Mouse (Mus musculus) kidney, embryonic 14.5 days (tissue): ENCODE measurements around the gene Rgs19. TPM values are rescaled to one million over a fixed set of nuclear protein-coding genes. Genes with fewer than 3 reads are reported as not detected.

Experiments
- ATAC-seq: fragments of 200-750 bp; cut with Nextera tagmentation; 2 replicates; pipeline ENCODE4 v1.8.0; 2017; ENCODE audit warnings: moderate number of reproducible peaks, mild to moderate bottlenecking, moderate TSS enrichment, moderate library complexity; ENCODE audit not compliant: low FRiP score, low TSS enrichment
- H3K27ac ChIP-seq: fragments of 300-500 bp; sonication (generic); 2 replicates; pipeline ENCODE4 v1.5.1; 2014; ENCODE audit warnings: low read depth, mild to moderate bottlenecking, low read length, moderate library complexity, mixed read lengths
- H3K27me3 ChIP-seq: fragments of 300-500 bp; sonication (generic); 2 replicates; pipeline ENCODE4 v1.6.1; 2014; ENCODE audit warnings: mild to moderate bottlenecking, low read length; ENCODE audit not compliant: control insufficient read depth, insufficient read depth
- H3K36me3 ChIP-seq: fragments of 300-500 bp; sonication (generic); 2 replicates; pipeline ENCODE4 v1.6.1; 2014; ENCODE audit warnings: low read length, mixed read lengths; ENCODE audit not compliant: control insufficient read depth, insufficient read depth
- H3K4me1 ChIP-seq: fragments of 300-500 bp; sonication (generic); 2 replicates; pipeline ENCODE4 v1.6.1; 2014; ENCODE audit warnings: low read length, mixed read lengths; ENCODE audit not compliant: control insufficient read depth, insufficient read depth
- H3K4me2 ChIP-seq: fragments of 300-500 bp; sonication (generic); replicated peaks from 2 replicates; pipeline ENCODE4 v1.6.1; 2014; ENCODE audit warnings: low read depth, mild to moderate bottlenecking, low read length
- H3K4me3 ChIP-seq: fragments of 300-500 bp; sonication (generic); 2 replicates; pipeline ENCODE4 v1.5.1; 2014; ENCODE audit warnings: mild to moderate bottlenecking, low read length
- H3K9ac ChIP-seq: fragments of 300-500 bp; sonication (generic); 2 replicates; pipeline ENCODE4 v1.6.1; 2014; ENCODE audit warnings: low read depth, mild to moderate bottlenecking, low read length, moderate library complexity
- H3K9me3 ChIP-seq: fragments of 300-500 bp; sonication (generic); 2 replicates; pipeline ENCODE4 v1.6.1; 2016; ENCODE audit warnings: low read length; ENCODE audit not compliant: control insufficient read depth
- WGBS: fragments of 180-500 bp; shearing (Covaris S2); extraction: QIAGEN DNeasy Blood & Tissue Kit; methylation state at CpG from one replicate; pipeline ENCODE4 v1.1.7; 2014; 5-methylcytosine and 5-hydroxymethylcytosine counted together
- polyA plus RNA-seq: library from polyadenylated mRNA; unstranded; fragments of >200 nt; fragmentation: Nextera tagmentation; extraction: Ambion mirVana; gene quantifications from 2 replicates; pipeline ENCODE4 v1.2.1, GENCODE M21; 2014

The Rgs19 gene
- polyA plus RNA-seq, 1 experiment from 2014 or later, result 70.8 TPM

DNA sequence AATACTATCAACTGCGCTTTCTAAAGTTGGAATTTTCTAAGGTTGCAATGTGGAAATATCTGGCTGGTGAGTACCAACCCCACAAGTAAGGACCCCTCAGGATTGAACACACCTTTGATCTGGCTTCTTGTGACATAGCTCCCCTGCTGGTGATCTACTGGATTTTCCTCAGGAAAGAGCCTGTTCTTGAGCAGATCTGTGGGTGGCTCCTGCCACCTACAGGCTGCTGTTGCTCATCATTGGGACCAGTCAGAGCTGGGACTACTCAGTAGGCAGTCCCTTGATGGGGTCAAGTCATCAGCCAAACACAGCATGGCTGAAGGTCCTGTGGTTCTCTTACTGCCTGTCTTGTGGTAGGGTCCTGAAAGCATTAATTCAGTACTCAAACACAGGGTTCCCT lies 15.0 kb downstream of the Rgs19 start:
- WGBS, result 30% methylated on average over 1 of the region's 1 CpGs
- Histone ChIP-seq H3K9ac (no peak overlapping the region), H3K27ac (no peak overlapping the region), H3K36me3 (no peaks in the 10 kb centered on the region), H3K4me3 (no peak overlapping the region), H3K9me3 (no peaks in the 10 kb centered on the region), H3K4me2 (no peak overlapping the region), H3K27me3 (peaks cover under 1% of the 10 kb centered on the region; the same call in 1 of the 2 replicates), H3K4me1 (peaks cover 12% of the 10 kb centered on the region; the same call in 1 of the 2 replicates)
- peak; percentile 77 for ATAC-seq

GRCm38 (mm10) chr2:181677755-181678098 lies 16.1 kb downstream of the Rgs19 start:
- H3K9me3 ChIP-seq, result no peaks in the 10 kb centered on the region
- H3K9ac ChIP-seq, result no peak overlapping the region
- no peak overlapping the region for H3K4me2 ChIP-seq
- 0 out of 2 replicates have a peak overlapping the region, but pooled peaks have one; percentile 24 for H3K27ac ChIP-seq
- H3K4me1 ChIP-seq, result peaks cover 15% of the 10 kb centered on the region
- no peaks in the 10 kb centered on the region for H3K36me3 ChIP-seq
- H3K4me3 ChIP-seq, result no peak overlapping the region
- H3K27me3 ChIP-seq, result peaks cover 10% of the 10 kb centered on the region
- ATAC-seq, result no peak
- WGBS, result 58% methylated on average over 3 of the region's 3 CpGs

- Histone ChIP-seq H3K27ac (peak overlapping the region; percentile 5; the same call in 1 of the 2 replicates), H3K4me3 (no peak overlapping the region), H3K9ac (no peak overlapping the region), H3K27me3 (peaks cover 15% of the 10 kb centered on the region), H3K4me1 (peaks cover 15% of the 10 kb centered on the region), H3K4me2 (no peak overlapping the region), H3K9me3 (no peaks in the 10 kb centered on the region), H3K36me3 (no peaks in the 10 kb centered on the region)
- no peak for ATAC-seq
- WGBS, result 76% methylated on average over 5 of the region's 5 CpGs
Measured at GRCm38 (mm10) chr2:181677096-181677754, 16.6 kb downstream of the Rgs19 start.

- Histone ChIP-seq H3K27ac (peak overlapping the region; percentile 31; the same call in 1 of the 2 replicates), H3K4me1 (peaks cover 17% of the 10 kb centered on the region), H3K27me3 (peaks cover 23% of the 10 kb centered on the region), H3K9me3 (no peaks in the 10 kb centered on the region), H3K9ac (no peak overlapping the region), H3K4me2 (no peak overlapping the region), H3K4me3 (no peak overlapping the region), H3K36me3 (no peaks in the 10 kb centered on the region)
- ATAC-seq, result no peak
- WGBS, result 64% methylated on average over 2 of the region's 2 CpGs
Measured at GRCm38 (mm10) chr2:181676424-181676823, 17.4 kb downstream of the Rgs19 start.

GRCm38 (mm10) chr2:181675454-181675853 lies 18.3 kb downstream of the Rgs19 start:
- WGBS, result under 1% methylated on average over 14 of the region's 14 CpGs
- H3K27me3 ChIP-seq, result peaks cover 33% of the 10 kb centered on the region
- H3K9ac ChIP-seq, result peak overlapping the region; percentile 37; the same call in 1 of the 2 replicates
- H3K4me1 ChIP-seq, result peaks cover 22% of the 10 kb centered on the region
- ATAC-seq, result peak; percentile 32
- H3K27ac ChIP-seq, result peak overlapping the region; percentile 31; the same call in 1 of the 2 replicates
- H3K4me3 ChIP-seq, result peak overlapping the region; percentile 23
- H3K9me3 ChIP-seq, result no peaks in the 10 kb centered on the region
- no peaks in the 10 kb centered on the region for H3K36me3 ChIP-seq
- H3K4me2 ChIP-seq, result peak overlapping the region; percentile 44

DNA sequence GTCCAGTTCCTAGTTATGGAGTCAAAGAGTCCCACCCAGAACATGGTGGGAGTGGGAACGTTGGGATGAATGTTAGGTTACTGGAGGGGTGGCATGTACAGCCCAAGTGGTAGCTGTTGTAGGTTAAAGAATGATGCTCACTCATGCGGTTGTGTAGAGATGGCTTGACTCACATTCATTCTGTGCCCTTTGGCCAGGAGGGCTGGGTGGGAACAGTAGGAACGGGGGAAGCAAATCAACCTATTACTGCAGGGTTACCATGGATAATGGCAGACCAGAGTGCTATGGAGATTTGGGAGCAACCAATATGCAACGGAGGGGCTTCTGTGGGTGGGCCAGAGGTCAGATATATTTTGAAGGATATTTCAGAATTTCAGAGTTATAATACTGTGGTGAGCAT lies 18.8 kb downstream of the Rgs19 start:
- WGBS, result 85% methylated on average over 4 of the region's 4 CpGs
- no peak overlapping the region for H3K4me3 ChIP-seq

GRCm38 (mm10) chr2:181673501-181673900 lies 20.3 kb downstream of the Rgs19 start:
- Histone ChIP-seq H3K4me2 (no peak overlapping the region), H3K27ac (no peak overlapping the region), H3K9ac (no peak overlapping the region), H3K36me3 (no peaks in the 10 kb centered on the region), H3K4me3 (no peak overlapping the region), H3K4me1 (peaks cover 17% of the 10 kb centered on the region), H3K27me3 (peaks cover 47% of the 10 kb centered on the region), H3K9me3 (no peaks in the 10 kb centered on the region)
- WGBS, result 70% methylated on average over 1 of the region's 1 CpGs
- peak; percentile 18; the same call in 1 of the 2 replicates for ATAC-seq

More for the DNA sequence above, 18.8 kb downstream of the Rgs19 start:
- Histone ChIP-seq H3K9ac (no peak overlapping the region), H3K27ac (no peak overlapping the region), H3K9me3 (no peaks in the 10 kb centered on the region), H3K27me3 (peaks cover 38% of the 10 kb centered on the region), H3K36me3 (no peaks in the 10 kb centered on the region), H3K4me1 (peaks cover 22% of the 10 kb centered on the region), H3K4me2 (no peak overlapping the region; the same call in 1 of the 2 replicates)
- no peak for ATAC-seq

DNA sequence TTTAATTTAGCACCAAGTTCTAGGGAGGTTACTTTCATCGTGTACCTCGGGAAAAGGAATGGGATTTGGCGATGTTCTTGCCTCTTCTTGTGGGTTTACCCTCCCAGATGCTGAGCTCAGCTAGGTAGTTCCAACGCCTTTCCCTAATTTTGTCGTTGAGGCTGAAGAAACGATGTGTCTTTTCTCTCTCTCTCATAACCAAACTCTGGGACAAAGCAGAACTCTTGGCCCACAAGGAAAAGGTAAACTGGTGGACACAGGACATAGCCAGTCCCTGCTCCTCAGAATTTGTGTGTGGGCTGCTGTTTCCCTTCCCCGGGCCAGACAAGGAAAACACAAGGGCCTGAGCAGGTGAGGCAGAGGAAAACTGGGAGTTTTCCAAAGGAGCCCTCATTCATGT lies 21.8 kb downstream of the Rgs19 start:
- Histone ChIP-seq H3K36me3 (no peaks in the 10 kb centered on the region), H3K9ac (no peak overlapping the region), H3K4me2 (no peak overlapping the region), H3K9me3 (no peaks in the 10 kb centered on the region), H3K27me3 (peaks cover 47% of the 10 kb centered on the region), H3K4me3 (peak overlapping the region; percentile 52), H3K4me1 (peaks cover 17% of the 10 kb centered on the region), H3K27ac (no peak overlapping the region)
- WGBS, result 30% methylated on average over 7 of the region's 7 CpGs
- ATAC-seq, result no peak

DNA sequence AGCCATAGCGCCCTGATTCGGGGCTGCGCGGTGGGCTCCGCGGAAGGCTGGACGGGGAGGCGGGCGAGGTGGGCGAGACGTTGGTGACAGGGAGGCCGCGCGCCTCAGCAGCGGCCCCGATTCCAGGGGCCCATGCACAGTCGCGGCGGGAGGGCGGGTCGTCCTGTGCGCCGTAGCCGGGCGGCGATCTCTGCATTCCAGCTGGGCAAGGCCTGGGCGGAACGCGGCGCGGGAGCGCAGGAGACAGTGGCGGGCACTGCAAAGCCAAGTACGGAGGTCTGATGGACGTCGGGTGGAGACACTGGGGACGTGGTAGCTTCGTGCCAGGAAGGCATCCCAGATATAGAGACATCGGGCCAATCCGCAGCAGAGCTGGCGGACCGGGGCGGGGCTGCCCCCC lies 22.5 kb downstream of the Rgs19 start, which contains the start of gene Sox18:
Sox18 (minus strand) TSS at position 315 of the 400 bp plus-strand sequence.
- H3K9me3 ChIP-seq, result no peaks in the 10 kb centered on the region
- ATAC-seq, result peak; percentile 18; the same call in 1 of the 2 replicates
- peak within 1 kb of the TSS; percentile 66 for H3K4me2 ChIP-seq
- H3K4me3 ChIP-seq, result peak within 1 kb of the TSS; percentile 52
- H3K27me3 ChIP-seq, result peaks cover 47% of the 10 kb centered on the region
- peak within 1 kb of the TSS; percentile 44; the same call in 1 of the 2 replicates for H3K9ac ChIP-seq
- H3K4me1 ChIP-seq, result peaks cover 17% of the 10 kb centered on the region
- H3K36me3 ChIP-seq, result no peaks in the 10 kb centered on the region
- peak within 1 kb of the TSS; percentile 65 for H3K27ac ChIP-seq
- 1% methylated on average over 39 of the region's 43 CpGs for WGBS
